Mouse (Mus musculus): ENCODE measurements around the gene Pphln1.

DNA sequence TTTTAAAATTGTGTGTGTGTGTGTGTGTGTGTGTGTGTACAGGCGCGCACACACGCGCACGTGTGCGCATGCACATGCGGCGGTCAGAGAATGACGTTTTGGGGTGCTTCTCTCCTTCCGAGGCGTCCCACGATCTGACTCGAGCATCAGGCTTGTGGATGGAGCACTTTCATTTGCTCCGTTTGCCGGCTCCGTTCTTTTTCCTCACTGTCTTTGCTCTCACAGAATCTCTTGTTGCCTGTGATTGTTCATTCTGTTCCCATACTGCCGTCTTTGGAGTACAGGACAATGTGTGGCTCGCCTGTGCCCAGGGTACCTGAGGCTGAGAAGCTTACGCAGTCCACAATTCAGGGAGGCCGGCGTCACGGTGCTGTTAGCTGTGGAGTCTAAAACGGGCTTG lies 62.9 kb downstream of the Pphln1 start:
- TF ChIP-seq POLR2A (IDR thresholded peaks at IDR 0.05; ENCODE audit: insufficient read depth, low read depth, low read length) (no peak), EP300 (IDR thresholded peaks at IDR 0.05; ENCODE audit: insufficient read depth, low read depth, low read length) (no peak)

Measured in heart, adult 2 months (tissue).